Mouse (Mus musculus) lung, postnatal 0 days (tissue): ENCODE measurements around the gene Ppan.

ENCODE experiments used
- CTCF ChIP-seq: IDR thresholded peaks from 2 replicates; pipeline ENCODE4 v1.5.1; 2016; ENCODE audit warnings: antibody characterized with exemption, mild to moderate bottlenecking
- EP300 ChIP-seq: IDR thresholded peaks from 2 replicates; pipeline ENCODE4 v1.6.1; 2016; ENCODE audit warnings: antibody characterized with exemption, mild to moderate bottlenecking, control low read depth

DNA sequence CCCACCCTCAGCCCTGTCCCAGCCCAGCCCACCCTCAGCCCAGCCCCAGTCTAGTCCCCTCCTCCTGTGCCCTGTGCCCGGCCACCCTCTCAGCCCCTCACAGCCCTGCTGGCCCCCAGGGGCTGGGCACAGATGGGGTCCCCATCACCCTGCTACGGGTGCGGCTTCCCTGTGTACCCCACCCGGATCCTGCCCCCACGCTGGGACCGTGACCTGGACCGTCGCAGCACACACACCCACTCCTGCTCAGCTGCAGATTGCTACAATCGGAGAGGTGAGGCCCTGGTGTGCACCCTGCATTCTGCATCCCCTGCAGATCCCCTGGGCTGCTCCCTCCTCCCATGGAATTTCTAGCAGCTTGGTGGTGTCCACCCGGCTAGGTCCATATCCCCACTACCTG is 15.0 kb upstream of the Ppan start:
- TF ChIP-seq CTCF, result no peak
- no peak for TF ChIP-seq EP300
